Mouse (Mus musculus): ENCODE results near the gene Kif4.

Gene Kif4

GRCm38 (mm10) chrX:100730266-100730665 is 104.7 kb downstream of the Kif4 start:
- no peak for DNase-seq (ENCODE audit: low read depth)

- no peak for DNase-seq (ENCODE audit: low read depth)
These were observed 108.8 kb downstream of the Kif4 start for GRCm38 (mm10) chrX:100734359-100734758.

- peak; percentile 74 for DNase-seq (ENCODE audit: low read depth)
These were observed 113.4 kb downstream of the Kif4 start for GRCm38 (mm10) chrX:100738918-100739317.

- peak; percentile 32 for DNase-seq (ENCODE audit: low read depth)
These were observed 113.9 kb downstream of the Kif4 start for GRCm38 (mm10) chrX:100739443-100739842.

GRCm38 (mm10) chrX:100740785-100741184 is 115.2 kb downstream of the Kif4 start:
- DNase-seq (ENCODE audit: low read depth), result peak; percentile 82

- DNase-seq (ENCODE audit: low read depth), result peak; percentile 39
These were observed 116.4 kb downstream of the Kif4 start for GRCm38 (mm10) chrX:100741940-100742339.

- DNase-seq (ENCODE audit: low read depth), result peak; percentile 38
These were observed 140.3 kb downstream of the Kif4 start for GRCm38 (mm10) chrX:100765855-100766254.

- peak; percentile 64 for DNase-seq (ENCODE audit: low read depth)
These were observed 141.8 kb downstream of the Kif4 start, which contains the start of gene Dlg3 for GRCm38 (mm10) chrX:100767181-100767884. Gene Dlg3, plus strand, starts transcription at chrX:100767722.

GRCm38 (mm10) chrX:100767885-100768626 is 142.5 kb downstream of the Kif4 start:
- no peak for DNase-seq (ENCODE audit: low read depth)

GRCm38 (mm10) chrX:100769281-100769680 is 143.7 kb downstream of the Kif4 start:
- no peak for DNase-seq (ENCODE audit: low read depth)

GRCm38 (mm10) chrX:100774341-100774811 is 148.8 kb downstream of the Kif4 start:
- DNase-seq (ENCODE audit: low read depth), result peak; percentile 82

GRCm38 (mm10) chrX:100775405-100775804 is 149.9 kb downstream of the Kif4 start:
- no peak for DNase-seq (ENCODE audit: low read depth)

- peak; percentile 83 for DNase-seq (ENCODE audit: low read depth)
These were observed 151.0 kb downstream of the Kif4 start for GRCm38 (mm10) chrX:100776494-100776893.

All from NIH3T3 (cell line).